Mouse (Mus musculus): Measurements from ENCODE around the gene Tas2r134.

Gene Tas2r134

GRCm38 (mm10) chr2:51627211-51627610, at the start of gene Tas2r134:
Gene Tas2r134, plus strand, starts transcription at chr2:51627511.
- no peak for DNase-seq (ENCODE audit: low read depth, low spot score)

GRCm38 (mm10) chr2:51579767-51580166, 47.5 kb upstream of the Tas2r134 start:
- no peak for DNase-seq (ENCODE audit: low read depth, low spot score)

GRCm38 (mm10) chr2:51584050-51585046, 43.0 kb upstream of the Tas2r134 start:
- peak; percentile 71 for DNase-seq (ENCODE audit: low read depth, low spot score)

- no peak for DNase-seq (ENCODE audit: low read depth, low spot score)
Observed at GRCm38 (mm10) chr2:51588336-51588735, 39.0 kb upstream of the Tas2r134 start.

- no peak for DNase-seq (ENCODE audit: low read depth, low spot score)
Observed at GRCm38 (mm10) chr2:51588895-51589294, 38.4 kb upstream of the Tas2r134 start.

- no peak for DNase-seq (ENCODE audit: low read depth, low spot score)
Observed at GRCm38 (mm10) chr2:51589627-51590026, 37.7 kb upstream of the Tas2r134 start.

GRCm38 (mm10) chr2:51590308-51590707, 37.0 kb upstream of the Tas2r134 start:
- DNase-seq (ENCODE audit: low read depth, low spot score): no peak

- no peak for DNase-seq (ENCODE audit: low read depth, low spot score)
Observed at GRCm38 (mm10) chr2:51592157-51592556, 35.2 kb upstream of the Tas2r134 start.

- DNase-seq (ENCODE audit: low read depth, low spot score): no peak
Observed at GRCm38 (mm10) chr2:51599473-51600201, 27.7 kb upstream of the Tas2r134 start.

- no peak for DNase-seq (ENCODE audit: low read depth, low spot score)
Observed at GRCm38 (mm10) chr2:51600202-51600487, 27.2 kb upstream of the Tas2r134 start.

GRCm38 (mm10) chr2:51600873-51601272, 26.4 kb upstream of the Tas2r134 start:
- DNase-seq (ENCODE audit: low read depth, low spot score): no peak

- no peak for DNase-seq (ENCODE audit: low read depth, low spot score)
Observed at GRCm38 (mm10) chr2:51610305-51610704, 17.0 kb upstream of the Tas2r134 start.

GRCm38 (mm10) chr2:51610897-51611296, 16.4 kb upstream of the Tas2r134 start:
- no peak for DNase-seq (ENCODE audit: low read depth, low spot score)

- no peak for DNase-seq (ENCODE audit: low read depth, low spot score)
Observed at GRCm38 (mm10) chr2:51613716-51614115, 13.6 kb upstream of the Tas2r134 start.

- no peak for DNase-seq (ENCODE audit: low read depth, low spot score)
Observed at GRCm38 (mm10) chr2:51621931-51622330, 5.4 kb upstream of the Tas2r134 start.

- no peak for DNase-seq (ENCODE audit: low read depth, low spot score)
Observed at GRCm38 (mm10) chr2:51626007-51626406, 1.3 kb upstream of the Tas2r134 start.

GRCm38 (mm10) chr2:51631428-51631827, 4.1 kb downstream of the Tas2r134 start:
- DNase-seq (ENCODE audit: low read depth, low spot score): no peak

- DNase-seq (ENCODE audit: low read depth, low spot score): no peak
Observed at GRCm38 (mm10) chr2:51637681-51638080, 10.4 kb downstream of the Tas2r134 start.

- DNase-seq (ENCODE audit: low read depth, low spot score): no peak
Observed at GRCm38 (mm10) chr2:51641635-51642034, 14.3 kb downstream of the Tas2r134 start.

- no peak for DNase-seq (ENCODE audit: low read depth, low spot score)
Observed at GRCm38 (mm10) chr2:51643244-51644139, 16.2 kb downstream of the Tas2r134 start.

GRCm38 (mm10) chr2:51647972-51648371, 20.7 kb downstream of the Tas2r134 start:
- no peak for DNase-seq (ENCODE audit: low read depth, low spot score)

- no peak for DNase-seq (ENCODE audit: low read depth, low spot score)
Observed at GRCm38 (mm10) chr2:51649887-51650286, 22.6 kb downstream of the Tas2r134 start.

All from mesoderm, embryonic 11.5 days (tissue).